Comparison of ENCODE assay signal across 28 mouse cellular contexts in the genomic region with DNA sequence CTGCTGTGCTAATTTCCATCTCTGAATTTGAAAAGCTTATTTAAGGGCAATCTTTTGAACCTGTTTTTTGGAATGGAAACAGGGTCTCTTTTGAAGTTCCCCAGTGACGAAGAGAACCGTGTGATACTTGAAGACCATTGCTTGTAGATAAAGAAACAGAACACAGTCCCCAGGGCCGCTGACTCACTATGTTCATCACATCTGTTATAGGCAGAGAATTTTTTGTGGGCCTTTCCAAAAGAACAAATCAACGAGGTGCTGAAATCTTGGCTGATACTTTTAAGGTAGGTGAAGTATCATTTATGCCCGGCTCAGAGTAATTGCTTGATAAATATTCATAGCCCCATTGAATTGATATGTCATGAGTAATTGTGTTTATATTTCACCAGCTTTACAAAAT.
"Had no signal": no experiment of that assay in that cellular context is flagged by ENCODE, and none has a peak within 500 bp of the region (broad histone marks: within the 10 kb centered on the region; RNA-seq: fewer than 3 reads in every experiment).

No protein-coding gene starts in this region.

- H3K4me1 ChIP-seq: kidney, embryonic 15.5 days; limb, embryonic 13.5 days; limb, embryonic 15.5 days; liver, embryonic 12.5 days had no signal

- H3K9ac ChIP-seq: heart, embryonic 12.5 days; hindbrain, embryonic 13.5 days; hindbrain, embryonic 15.5 days; kidney, embryonic 15.5 days; limb, embryonic 13.5 days; limb, embryonic 15.5 days; liver, embryonic 12.5 days; liver, embryonic 14.5 days had no signal

- DNase-seq: gastrocnemius, adult 2 months; gastrocnemius, postnatal 10 days; gastrocnemius, postnatal 25 days; heart, adult 18-20 months; heart, postnatal 10 days; heart, postnatal 36 days; kidney, adult 11 months; kidney, adult 2 months; kidney, adult 9 months; kidney, postnatal 14 days; kidney, postnatal 36 days; layer of hippocampus, adult 9-11 months; layer of hippocampus, postnatal 36 days; left cerebral cortex, postnatal 4 days; lung, adult 18-20 months had no signal

- H3K36me3 ChIP-seq: heart, embryonic 12.5 days; hindbrain, embryonic 13.5 days; limb, embryonic 13.5 days; limb, embryonic 15.5 days had no signal

- ATAC-seq: hindbrain, postnatal 0 days; intestine, embryonic 16.5 days; liver, embryonic 12.5 days had no signal

- H3K27ac ChIP-seq: gastrocnemius, adult 2 months; heart, embryonic 10.5 days; hindbrain, embryonic 13.5 days; hindbrain, embryonic 15.5 days; hindbrain, postnatal 0 days; kidney, embryonic 15.5 days; kidney, postnatal 0 days; left cerebral cortex, adult 2 months; limb, embryonic 13.5 days; limb, embryonic 15.5 days; liver, embryonic 12.5 days; liver, embryonic 14.5 days had no signal

- H3K9me3 ChIP-seq: heart, embryonic 10.5 days; heart, embryonic 12.5 days; hindbrain, embryonic 15.5 days; kidney, embryonic 15.5 days; limb, embryonic 13.5 days; limb, embryonic 15.5 days; liver, embryonic 12.5 days had no signal

- H3K4me3 ChIP-seq: gastrocnemius, adult 2 months; heart, embryonic 10.5 days; heart, embryonic 12.5 days; hindbrain, embryonic 13.5 days; hindbrain, embryonic 15.5 days; kidney, embryonic 15.5 days; left cerebral cortex, adult 2 months; limb, embryonic 13.5 days; limb, embryonic 15.5 days; liver, embryonic 12.5 days had no signal

- H3K27me3 ChIP-seq: heart, embryonic 12.5 days; hindbrain, embryonic 13.5 days; hindbrain, embryonic 15.5 days; kidney, embryonic 15.5 days; limb, embryonic 13.5 days; limb, embryonic 15.5 days; liver, embryonic 12.5 days had no signal

- H3K4me2 ChIP-seq: heart, embryonic 12.5 days; hindbrain, embryonic 13.5 days; hindbrain, embryonic 15.5 days; kidney, embryonic 15.5 days; limb, embryonic 13.5 days; limb, embryonic 15.5 days; liver, embryonic 12.5 days had no signal
